Mouse (Mus musculus): ENCODE results near the gene Asic2. TPM values are rescaled to one million over a fixed set of nuclear protein-coding genes. Genes with fewer than 3 reads are reported as not detected.
A peak's percentile ranks its signal among the peaks of the same experiment; 100 is the strongest.

The Asic2 gene
- total RNA-seq, 1 experiment from 2014 or later = not detected

- no peak for ATAC-seq (ENCODE audit: extremely low read depth, insufficient number of reproducible peaks, low FRiP score, poor library complexity, severe bottlenecking)
These were observed 2.3 kb downstream of the Asic2 start for GRCm38 (mm10) chr11:81965653-81966625.

GRCm38 (mm10) chr11:81964561-81964960 lies 3.7 kb downstream of the Asic2 start:
- no peak for ATAC-seq (ENCODE audit: extremely low read depth, insufficient number of reproducible peaks, low FRiP score, poor library complexity, severe bottlenecking)

- ATAC-seq (ENCODE audit: extremely low read depth, insufficient number of reproducible peaks, low FRiP score, poor library complexity, severe bottlenecking) = 0 out of 2 replicates have a peak, but pooled peaks have one; percentile 13
These were observed 13.9 kb downstream of the Asic2 start for GRCm38 (mm10) chr11:81954398-81954797.

DNA sequence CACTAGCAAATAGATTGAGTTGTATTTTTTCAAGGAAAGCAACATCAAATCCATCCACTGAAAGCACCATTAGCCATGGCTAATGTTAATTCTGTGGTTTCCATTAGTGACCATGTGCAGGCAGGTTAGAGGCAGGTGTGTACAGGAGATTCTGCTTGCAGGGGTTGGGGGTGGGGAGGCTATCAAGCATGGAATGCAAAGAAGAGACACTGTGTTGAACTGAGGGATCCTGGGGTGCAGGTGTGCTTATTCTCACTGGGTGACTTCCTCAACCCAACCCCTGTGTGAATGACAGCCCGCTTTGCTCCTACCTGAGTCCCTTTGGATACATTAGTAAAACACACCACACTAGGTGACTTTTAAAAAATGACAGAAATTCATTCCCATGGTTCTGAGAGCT lies 20.2 kb downstream of the Asic2 start:
- no peak for ATAC-seq (ENCODE audit: extremely low read depth, insufficient number of reproducible peaks, low FRiP score, poor library complexity, severe bottlenecking)

DNA sequence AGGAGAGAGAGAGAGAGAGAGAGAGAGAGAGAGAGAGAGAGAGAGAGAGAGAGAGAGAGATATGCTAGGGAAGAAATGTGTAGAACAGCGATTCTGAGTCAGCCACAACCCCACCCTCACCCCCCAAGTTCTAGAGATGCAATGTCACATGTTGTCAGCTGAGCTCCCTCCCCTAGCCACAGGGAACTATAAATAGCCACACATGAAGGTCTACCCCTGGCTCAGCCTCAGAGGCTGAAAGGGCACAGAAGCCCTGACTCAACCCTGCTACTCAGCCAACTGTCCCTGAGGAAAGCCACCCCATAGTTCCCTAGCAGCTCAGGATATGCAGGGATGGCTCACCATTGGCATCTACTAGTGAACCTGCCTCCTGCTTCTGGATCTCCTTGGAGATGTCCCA lies 26.1 kb downstream of the Asic2 start:
- ATAC-seq (ENCODE audit: extremely low read depth, insufficient number of reproducible peaks, low FRiP score, poor library complexity, severe bottlenecking) = no peak

DNA sequence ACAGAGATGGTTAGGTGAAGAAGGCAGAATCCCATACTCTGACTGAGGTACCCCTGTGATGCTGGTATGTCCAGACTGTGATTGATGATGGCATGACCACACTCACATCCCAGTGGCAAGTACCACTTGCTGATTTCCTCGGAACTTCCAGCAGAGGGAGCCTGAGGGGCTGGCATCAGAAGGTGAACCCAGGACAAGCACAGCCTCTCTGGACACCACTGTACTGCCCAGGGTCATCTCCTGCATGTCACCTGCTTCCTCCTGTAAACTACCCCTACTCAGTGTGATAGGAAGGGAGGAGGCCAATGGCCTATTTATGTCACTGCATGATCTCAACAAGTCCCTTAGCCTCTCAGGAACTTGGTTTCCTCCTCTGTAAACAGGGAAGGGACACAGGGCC lies 27.3 kb downstream of the Asic2 start:
- ATAC-seq (ENCODE audit: extremely low read depth, insufficient number of reproducible peaks, low FRiP score, poor library complexity, severe bottlenecking) = no peak

GRCm38 (mm10) chr11:81937516-81937915 lies 30.7 kb downstream of the Asic2 start:
- ATAC-seq (ENCODE audit: extremely low read depth, insufficient number of reproducible peaks, low FRiP score, poor library complexity, severe bottlenecking) = no peak

DNA sequence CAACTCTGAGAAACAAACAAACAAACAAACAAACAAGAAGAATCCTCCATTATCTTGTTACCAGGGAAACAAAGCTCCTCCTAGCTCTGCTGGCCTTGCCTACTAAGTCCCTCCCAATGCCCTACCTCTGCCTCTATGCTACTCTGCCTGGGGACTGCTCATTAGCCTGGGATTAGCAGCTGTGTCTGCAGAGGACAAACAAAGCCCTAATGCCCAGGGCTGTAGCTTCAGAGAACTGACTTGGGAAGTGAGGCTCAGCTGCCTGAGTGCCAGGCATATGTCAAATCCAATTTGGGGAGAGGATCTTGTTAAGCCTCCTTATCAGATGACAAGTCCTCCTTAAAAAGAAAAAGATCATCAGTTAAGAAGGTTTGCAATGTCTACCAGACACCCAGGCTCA lies 41.9 kb downstream of the Asic2 start:
- ATAC-seq (ENCODE audit: extremely low read depth, insufficient number of reproducible peaks, low FRiP score, poor library complexity, severe bottlenecking) = no peak

DNA sequence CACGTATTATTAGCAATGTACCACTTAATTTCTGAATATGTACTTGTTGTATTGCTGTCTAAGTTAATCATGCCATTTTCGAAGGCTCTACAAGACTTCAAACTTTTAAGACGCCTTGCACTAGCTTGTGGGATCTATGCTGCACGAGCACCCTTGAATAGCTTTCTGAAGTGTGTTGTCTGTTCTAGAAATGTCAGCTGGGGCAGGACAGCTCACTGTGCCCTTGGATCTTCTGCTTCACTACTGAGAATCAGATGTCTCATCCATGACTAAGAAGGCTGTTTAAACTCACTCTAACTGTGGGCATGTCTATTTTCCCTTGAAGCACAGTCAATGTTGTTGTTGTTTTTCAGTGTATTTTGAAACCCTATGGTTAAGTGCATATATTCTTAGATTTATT lies 44.6 kb downstream of the Asic2 start:
- no peak for ATAC-seq (ENCODE audit: extremely low read depth, insufficient number of reproducible peaks, low FRiP score, poor library complexity, severe bottlenecking)

- no peak for ATAC-seq (ENCODE audit: extremely low read depth, insufficient number of reproducible peaks, low FRiP score, poor library complexity, severe bottlenecking)
These were observed 45.2 kb downstream of the Asic2 start for GRCm38 (mm10) chr11:81923096-81923495.

GRCm38 (mm10) chr11:81915501-81915900 lies 52.8 kb downstream of the Asic2 start:
- ATAC-seq (ENCODE audit: extremely low read depth, insufficient number of reproducible peaks, low FRiP score, poor library complexity, severe bottlenecking) = no peak

GRCm38 (mm10) chr11:81913071-81913470 lies 55.2 kb downstream of the Asic2 start:
- ATAC-seq (ENCODE audit: extremely low read depth, insufficient number of reproducible peaks, low FRiP score, poor library complexity, severe bottlenecking) = no peak

DNA sequence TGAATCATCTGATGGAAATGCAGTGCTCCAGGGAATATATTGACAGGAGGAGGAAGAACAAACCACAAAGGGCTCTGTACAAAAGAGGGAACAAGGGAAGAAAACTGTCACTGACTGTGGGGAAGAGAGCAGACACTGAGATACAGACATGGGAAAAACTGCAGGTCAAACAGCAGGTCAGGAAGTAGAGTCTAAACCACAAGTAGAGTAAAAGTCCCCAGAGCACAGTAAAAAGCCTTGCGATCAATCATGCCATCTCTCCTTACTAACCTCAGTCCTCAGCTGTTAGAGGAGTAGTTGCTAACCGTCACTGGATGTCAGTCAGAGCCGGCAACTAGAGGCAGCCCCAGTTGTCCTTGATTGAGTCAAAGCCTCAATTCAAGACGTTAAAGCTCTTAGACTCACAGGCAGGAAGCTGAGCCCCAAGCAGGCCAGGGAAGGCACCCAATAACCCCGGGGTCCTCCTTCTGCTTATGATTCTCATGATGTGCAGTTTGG lies 58.8 kb downstream of the Asic2 start:
- no peak for ATAC-seq (ENCODE audit: extremely low read depth, insufficient number of reproducible peaks, low FRiP score, poor library complexity, severe bottlenecking)

GRCm38 (mm10) chr11:81908760-81909159 lies 59.5 kb downstream of the Asic2 start:
- ATAC-seq (ENCODE audit: extremely low read depth, insufficient number of reproducible peaks, low FRiP score, poor library complexity, severe bottlenecking) = no peak

- peak; percentile 30; the same call in 1 of the 2 replicates for ATAC-seq (ENCODE audit: extremely low read depth, insufficient number of reproducible peaks, low FRiP score, poor library complexity, severe bottlenecking)
These were observed 65.9 kb downstream of the Asic2 start for GRCm38 (mm10) chr11:81902318-81902717.

DNA sequence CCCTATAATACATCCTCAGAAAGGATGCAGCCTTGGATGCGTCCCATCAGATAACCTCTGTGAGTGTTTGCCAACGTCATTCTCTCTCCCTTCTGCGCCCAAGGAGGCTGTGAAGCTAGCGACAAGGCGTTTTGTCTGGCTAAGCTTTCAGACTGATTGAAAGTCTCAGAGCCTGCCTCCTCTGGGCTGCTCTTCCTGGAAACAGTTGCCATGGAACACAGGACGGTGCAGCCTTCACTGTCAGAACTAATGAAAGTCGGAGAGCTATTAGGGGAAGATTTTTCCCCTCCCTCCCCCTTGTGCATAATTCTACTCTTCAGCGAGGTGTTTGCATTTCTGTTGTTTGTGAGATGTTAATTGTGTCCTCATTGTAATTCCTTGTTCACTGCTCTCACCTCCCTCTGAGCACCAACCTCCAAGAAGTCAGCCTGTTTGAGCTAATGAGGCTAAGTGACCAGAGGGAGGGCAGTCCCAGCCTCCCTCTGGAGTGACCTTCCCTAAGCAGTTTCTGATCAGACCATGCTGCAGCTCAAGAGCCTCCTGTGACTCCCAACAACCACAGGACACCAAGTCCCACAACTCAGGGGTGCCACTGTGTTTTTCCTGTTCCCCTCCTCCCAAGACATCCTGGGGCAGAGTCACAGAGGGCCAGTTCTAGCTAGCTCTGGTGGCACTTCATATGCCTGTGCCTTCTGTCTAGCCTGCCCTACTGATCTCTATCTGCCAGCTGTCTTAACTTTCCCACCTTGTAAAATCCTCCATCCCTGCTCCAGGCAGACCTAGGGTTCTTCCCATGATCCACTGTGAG lies 70.5 kb downstream of the Asic2 start:
- ATAC-seq (ENCODE audit: extremely low read depth, insufficient number of reproducible peaks, low FRiP score, poor library complexity, severe bottlenecking) = no peak

GRCm38 (mm10) chr11:81896511-81896910 lies 71.7 kb downstream of the Asic2 start:
- ATAC-seq (ENCODE audit: extremely low read depth, insufficient number of reproducible peaks, low FRiP score, poor library complexity, severe bottlenecking) = no peak

DNA sequence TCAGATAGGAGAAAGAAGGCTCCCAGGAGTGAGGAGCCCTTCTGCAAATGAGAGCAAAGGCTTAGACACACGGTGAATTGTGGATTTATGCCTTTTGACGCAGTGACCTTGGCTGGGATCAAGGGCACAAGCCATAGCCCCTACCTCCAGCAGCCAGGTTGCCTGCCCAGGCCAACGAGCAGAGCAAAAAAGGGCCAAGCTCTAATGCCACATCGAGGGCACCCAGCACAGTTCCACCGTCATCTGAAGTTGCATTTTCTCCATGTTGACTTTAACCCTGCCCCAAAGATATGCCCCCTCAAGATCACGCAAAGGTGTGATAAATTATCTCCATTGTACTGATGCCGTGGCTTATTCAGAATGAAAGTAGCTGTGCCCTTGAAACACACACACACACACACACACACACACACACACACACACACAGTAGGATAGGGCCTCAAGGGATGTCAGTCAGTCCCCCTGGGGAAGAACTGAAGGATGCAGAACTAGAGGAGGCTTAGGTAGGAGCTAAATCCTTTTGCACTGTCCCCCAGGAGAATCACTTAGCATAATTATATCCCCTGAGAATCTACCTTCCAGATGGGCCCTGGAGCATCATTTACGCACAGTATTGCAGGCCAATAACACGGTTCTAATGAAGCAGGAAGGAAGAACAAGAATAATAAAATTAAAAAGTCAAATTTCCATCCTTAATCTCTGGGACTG lies 96.6 kb downstream of the Asic2 start:
- ATAC-seq (ENCODE audit: extremely low read depth, insufficient number of reproducible peaks, low FRiP score, poor library complexity, severe bottlenecking) = no peak
